Mouse (Mus musculus) ES-E14 (cell line): ENCODE results near the gene Fbxw10.

Experiments
- CHD2 ChIP-seq: IDR thresholded peaks from 2 replicates; pipeline ENCODE4 v1.6.1; 2014; ENCODE audit warnings: mild to moderate bottlenecking, low read depth, low read length, inconsistent platforms
- HCFC1 ChIP-seq: IDR thresholded peaks from 2 replicates; pipeline ENCODE4 v1.6.1; 2012; ENCODE audit warnings: low read length, inconsistent platforms, borderline replicate concordance; ENCODE audit not compliant: insufficient read depth
- ZC3H11A ChIP-seq: IDR thresholded peaks from 2 replicates; pipeline ENCODE4 v1.6.1; 2012; ENCODE audit warnings: low read depth, mild to moderate bottlenecking, inconsistent platforms, low read length, borderline replicate concordance
- ZNF384 ChIP-seq: IDR thresholded peaks from 2 replicates; pipeline ENCODE4 v1.6.1; 2012; ENCODE audit warnings: low read depth, low read length, inconsistent platforms

GRCm38 (mm10) chr11:62873479-62873878 lies 26.6 kb downstream of the Fbxw10 start:
- no peak for TF ChIP-seq ZC3H11A
- TF ChIP-seq ZNF384 = no peak
- TF ChIP-seq CHD2 = no peak
- no peak for TF ChIP-seq HCFC1
